Mouse (Mus musculus) heart, embryonic 14.5 days (tissue): Measurements from ENCODE around the gene Top2a. TPM values are rescaled to one million over a fixed set of nuclear protein-coding genes. Genes with fewer than 3 reads are reported as not detected.

ENCODE experiments used
- ATAC-seq: fragments of 200-750 bp; cut with Nextera tagmentation; 2 replicates; pipeline ENCODE4 v1.8.0; 2017; ENCODE audit warnings: low read depth, moderate TSS enrichment; ENCODE audit not compliant: insufficient number of reproducible peaks, insufficient read depth, low FRiP score
- H3K27ac ChIP-seq, 2 experiments: fragments of 200-500 bp in 1 of 2; fragments of 300-500 bp in 1 of 2; sonication (generic) in 1 of 2; replicated peaks in 1 of 2; 2 replicates each; pipeline ENCODE4 v1.5.1; 2012 to 2014; ENCODE audit warnings: low read depth in 2 of 2, low read length in 2 of 2, control low read depth in 1 of 2, mild to moderate bottlenecking in 1 of 2, mixed read lengths in 1 of 2; ENCODE audit not compliant: control insufficient read depth in 1 of 2, insufficient read depth in 1 of 2
- H3K27me3 ChIP-seq: fragments of 300-500 bp; sonication (generic); 2 replicates; pipeline ENCODE4 v1.6.1; 2014; ENCODE audit warnings: mild to moderate bottlenecking, low read length, control low read depth; ENCODE audit not compliant: control insufficient read depth, insufficient read depth
- H3K36me3 ChIP-seq: fragments of 300-500 bp; sonication (generic); 2 replicates; pipeline ENCODE4 v1.6.1; 2014; ENCODE audit warnings: mild to moderate bottlenecking, control low read depth, low read length, mixed read lengths; ENCODE audit not compliant: control insufficient read depth, insufficient read depth
- H3K4me1 ChIP-seq, 2 experiments: fragments of 200-500 bp in 1 of 2; fragments of 300-500 bp in 1 of 2; sonication (generic) in 1 of 2; 2 replicates each; pipeline ENCODE4 v1.6.1; 2012 to 2014; ENCODE audit warnings: low read length in 2 of 2, control low read depth in 1 of 2, mixed read lengths in 1 of 2; ENCODE audit not compliant: control insufficient read depth in 2 of 2, insufficient read depth in 2 of 2
- H3K4me2 ChIP-seq: fragments of 300-500 bp; sonication (generic); 2 replicates; pipeline ENCODE4 v1.6.1; 2014; ENCODE audit warnings: mild to moderate bottlenecking, low read length
- H3K4me3 ChIP-seq, 2 experiments: fragments of 200-500 bp in 1 of 2; fragments of 300-500 bp in 1 of 2; sonication (generic) in 1 of 2; 2 replicates each; pipeline ENCODE4 v1.5.1; 2012 to 2014; ENCODE audit warnings: low read length in 2 of 2, mild to moderate bottlenecking in 2 of 2, control low read depth in 1 of 2, low read depth in 1 of 2, moderate library complexity in 1 of 2; ENCODE audit not compliant: control insufficient read depth in 1 of 2, insufficient read depth in 1 of 2
- H3K9ac ChIP-seq: fragments of 300-500 bp; sonication (generic); 2 replicates; pipeline ENCODE4 v1.6.1; 2014; ENCODE audit warnings: mild to moderate bottlenecking, low read length
- H3K9me3 ChIP-seq: fragments of 300-500 bp; sonication (generic); 2 replicates; pipeline ENCODE4 v1.6.1; 2016; ENCODE audit warnings: low read length, control low read depth; ENCODE audit not compliant: control insufficient read depth
- WGBS: fragments of 180-500 bp; shearing (Covaris S2); extraction: QIAGEN DNeasy Blood & Tissue Kit; methylation state at CpG from one replicate; pipeline ENCODE4 v1.1.7; 2014; 5-methylcytosine and 5-hydroxymethylcytosine counted together
- polyA plus RNA-seq: library from polyadenylated mRNA; unstranded; fragments of >200 nt; fragmentation: Nextera tagmentation; extraction: Ambion mirVana; gene quantifications from 2 replicates; pipeline ENCODE4 v1.2.1, GENCODE M21; 2014

Gene Top2a
- polyA plus RNA-seq, 1 experiment from 2014 or later: 174 TPM

DNA sequence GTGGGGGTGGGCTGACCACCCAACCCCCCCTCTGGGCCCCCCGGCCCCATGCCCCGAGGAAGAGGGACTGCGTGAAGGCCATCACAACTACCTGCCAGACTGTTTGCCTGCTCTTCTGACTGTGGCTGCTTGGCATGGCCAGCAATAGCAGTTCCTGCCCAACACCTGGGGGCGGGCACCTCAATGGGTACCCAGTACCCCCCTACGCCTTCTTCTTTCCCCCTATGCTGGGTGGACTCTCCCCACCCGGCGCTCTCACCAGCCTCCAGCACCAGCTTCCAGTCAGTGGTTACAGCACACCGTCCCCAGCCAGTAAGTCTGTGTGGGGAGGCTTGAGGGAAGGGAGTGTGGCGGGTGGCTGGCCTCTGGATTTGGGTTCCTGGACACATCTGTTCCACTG lies 73.5 kb downstream of the Top2a start:
- WGBS: 77% methylated on average over 9 of the region's 9 CpGs
- Histone ChIP-seq H3K27me3 (no peaks in the 10 kb centered on the region), H3K4me1 (peaks cover 71 to 92% of the 10 kb centered on the region in 2 experiments), H3K27ac (peak overlapping the region; percentile 90 to 93), H3K4me3 (no peak overlapping the region), H3K9ac (peak overlapping the region; percentile 66), H3K4me2 (no peak overlapping the region), H3K36me3 (peaks cover 24% of the 10 kb centered on the region), H3K9me3 (no peaks in the 10 kb centered on the region)
- no peak for ATAC-seq

DNA sequence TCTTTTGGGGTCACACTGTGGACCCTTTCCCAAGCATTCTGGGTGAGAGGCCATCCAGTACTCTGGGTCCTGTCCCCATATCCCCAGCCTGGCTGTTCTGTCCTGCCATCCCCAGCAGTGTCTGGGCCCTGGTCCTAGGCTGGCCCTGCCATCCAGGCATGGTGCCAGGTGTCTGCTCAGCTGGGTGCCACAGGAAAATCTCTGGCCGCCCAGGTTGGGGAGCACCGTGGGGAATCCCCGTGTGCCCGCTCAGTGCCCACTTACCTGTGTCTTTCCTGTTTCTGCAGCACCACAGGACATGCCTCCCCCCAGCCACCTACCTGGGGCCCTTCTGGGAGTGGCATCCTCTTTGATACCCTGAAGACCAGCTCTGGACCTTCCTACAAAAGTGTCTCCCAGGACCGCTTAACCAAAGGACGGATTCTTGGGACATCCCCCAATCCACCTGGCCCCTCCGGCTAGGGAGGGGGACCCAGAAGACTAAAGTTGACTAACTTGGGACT lies 74.0 kb downstream of the Top2a start:
- no peak for ATAC-seq
- H3K36me3 ChIP-seq: peaks cover 24% of the 10 kb centered on the region
- H3K9me3 ChIP-seq: no peaks in the 10 kb centered on the region
- peak overlapping the region; percentile 66 for H3K9ac ChIP-seq
- no peak overlapping the region for H3K4me3 ChIP-seq
- H3K27me3 ChIP-seq: no peaks in the 10 kb centered on the region
- H3K4me1 ChIP-seq: peaks cover 72 to 92% of the 10 kb centered on the region in 2 experiments
- H3K4me2 ChIP-seq: no peak overlapping the region
- H3K27ac ChIP-seq: peak overlapping the region in 1 of 2 experiments; percentile 93; a peak in 1 of 4 replicates
- WGBS: 79% methylated on average over 7 of the region's 7 CpGs

DNA sequence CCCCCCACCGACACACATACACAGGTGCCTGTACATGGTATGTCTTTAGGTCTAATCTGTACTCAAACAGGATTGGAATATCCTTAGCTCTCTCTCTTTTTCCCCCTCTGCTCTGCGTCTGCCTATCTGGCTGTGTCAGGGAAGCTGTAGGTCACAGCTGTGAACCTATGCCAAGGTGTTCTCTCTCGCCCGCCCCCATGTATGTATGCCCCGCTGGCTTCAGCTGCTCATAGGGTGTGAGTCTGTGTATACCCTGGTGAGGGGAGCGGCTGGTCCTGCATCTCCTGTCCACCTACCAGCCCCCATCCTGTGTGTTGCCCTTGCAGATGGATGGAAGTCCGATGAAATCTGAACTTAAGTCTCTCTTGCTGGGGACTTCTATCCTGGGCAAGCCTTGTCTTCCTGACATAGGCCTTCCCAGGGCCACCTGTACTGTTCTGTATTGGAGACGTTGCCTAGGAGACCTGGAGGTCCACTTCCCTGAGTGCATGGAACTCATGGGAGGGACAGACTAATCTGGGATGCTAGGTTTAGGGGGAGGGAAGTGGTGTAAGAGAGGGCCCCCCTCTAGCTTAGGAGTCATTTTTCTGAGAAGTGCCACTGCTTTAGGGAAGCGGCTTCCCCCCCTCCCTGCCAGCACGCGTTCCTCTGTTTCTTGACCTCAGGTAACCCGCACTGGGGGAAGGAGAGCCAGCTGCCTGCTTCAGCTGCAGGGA lies 74.6 kb downstream of the Top2a start:
- WGBS: 70% methylated on average over 11 of the region's 12 CpGs
- H3K9me3 ChIP-seq: no peaks in the 10 kb centered on the region
- no peak overlapping the region for H3K4me2 ChIP-seq
- ATAC-seq: no peak
- no peak overlapping the region for H3K4me3 ChIP-seq
- H3K27me3 ChIP-seq: no peaks in the 10 kb centered on the region
- peak overlapping the region; percentile 66 for H3K9ac ChIP-seq
- peaks cover 72 to 92% of the 10 kb centered on the region in 2 experiments for H3K4me1 ChIP-seq
- peaks cover 24% of the 10 kb centered on the region for H3K36me3 ChIP-seq
- 0 out of 4 replicates have a peak overlapping the region, but pooled peaks of 1 of the 2 experiments have one; percentile 11 for H3K27ac ChIP-seq

DNA sequence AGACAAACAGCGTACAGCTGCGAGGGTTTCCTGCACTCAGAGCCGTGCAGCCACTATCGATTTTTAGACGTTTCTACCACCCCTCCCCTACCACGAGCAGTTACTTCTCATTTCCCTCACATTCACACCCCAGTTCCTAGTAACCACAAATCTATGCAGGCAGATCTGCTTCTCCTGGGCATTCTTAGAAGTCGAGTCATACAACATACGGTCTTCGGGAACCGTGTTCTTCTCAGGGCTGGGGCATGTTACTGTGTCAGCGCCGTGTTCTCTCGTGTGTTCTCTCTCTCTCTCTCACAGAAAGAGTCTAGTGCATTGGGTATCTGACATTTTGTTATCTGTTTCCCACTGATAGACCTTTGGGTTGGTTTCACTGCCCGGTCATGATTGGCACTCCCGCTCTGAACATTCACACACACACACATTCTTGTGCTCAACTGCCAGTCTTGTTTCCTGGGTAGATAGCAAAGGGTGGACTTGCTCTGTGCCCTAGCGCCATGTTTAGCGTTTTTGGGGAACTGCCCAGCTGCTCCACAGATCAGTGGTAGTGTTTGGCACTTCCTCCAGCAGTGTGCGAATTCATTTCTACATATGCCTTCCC lies 75.9 kb downstream of the Top2a start:
- Histone ChIP-seq H3K9ac (no peak overlapping the region), H3K4me2 (peak overlapping the region; percentile 20; the same call in 1 of the 2 replicates)

DNA sequence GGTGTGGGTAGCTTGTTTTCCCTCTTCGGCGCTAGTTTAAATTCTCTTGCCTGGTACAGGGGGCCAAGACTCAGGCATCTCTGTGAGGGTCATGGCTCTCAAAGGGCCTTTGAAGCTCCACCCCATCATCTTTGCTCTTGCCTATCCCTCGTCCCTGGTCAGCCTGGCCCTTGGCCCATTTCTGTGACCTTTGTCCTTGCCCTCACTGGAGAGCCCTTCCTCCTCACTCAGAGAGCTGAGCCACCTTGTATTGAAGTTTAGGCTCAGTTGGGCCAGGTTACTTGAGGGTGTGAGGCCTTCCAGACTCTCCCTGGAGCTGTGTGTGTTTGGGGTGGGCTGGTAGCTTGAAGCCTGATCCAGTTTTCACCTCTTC lies 78.4 kb downstream of the Top2a start:
- peak overlapping the region; percentile 44; the same call in 1 of the 2 replicates for H3K9ac ChIP-seq
- 64% methylated on average over 3 of the region's 3 CpGs for WGBS
- ATAC-seq: no peak

More for the DNA sequence above, 75.9 kb downstream of the Top2a start:
- Histone ChIP-seq H3K27me3 (no peaks in the 10 kb centered on the region), H3K4me3 (no peak overlapping the region), H3K9me3 (no peaks in the 10 kb centered on the region), H3K4me1 (peaks cover 76 to 92% of the 10 kb centered on the region in 2 experiments), H3K36me3 (peaks cover 24% of the 10 kb centered on the region), H3K27ac (peak overlapping the region; percentile 62 to 63)
- 50% methylated on average over 18 of the region's 18 CpGs for WGBS
- ATAC-seq: no peak

DNA sequence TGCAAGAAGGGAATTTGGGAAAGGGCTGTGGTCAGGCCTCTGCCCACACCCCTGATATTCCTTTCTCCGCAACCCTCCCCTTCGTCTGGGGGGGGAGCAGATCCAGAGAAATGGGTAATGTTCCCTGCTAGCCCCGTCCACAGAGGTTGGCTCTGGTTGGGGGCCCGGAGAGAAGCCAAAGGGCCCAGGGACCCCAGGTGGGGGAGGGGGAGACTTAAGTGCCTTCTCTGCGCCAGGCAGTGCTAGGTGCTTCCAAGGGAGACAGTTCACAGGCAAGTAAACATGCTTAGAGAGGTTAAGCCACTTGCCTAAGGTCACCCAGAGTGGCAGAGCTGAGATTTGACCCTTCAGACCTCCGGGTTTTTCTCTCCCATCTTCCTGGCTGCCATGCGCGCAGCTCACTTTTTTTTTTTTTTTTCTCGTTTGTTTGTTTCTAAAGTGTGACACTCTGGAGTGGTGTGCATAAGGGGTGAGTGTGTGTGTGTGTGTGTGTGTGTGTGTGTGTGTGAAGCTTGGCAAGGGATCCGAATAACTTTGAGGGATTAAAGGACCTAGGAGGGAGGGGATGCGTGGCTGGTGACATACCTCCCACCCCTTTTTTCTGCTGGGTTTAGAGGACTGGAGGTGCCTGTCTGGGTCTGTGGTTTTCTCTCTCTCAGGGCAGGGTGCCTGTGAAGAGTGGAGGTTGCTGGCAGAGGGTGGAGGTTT lies 78.9 kb downstream of the Top2a start:
- ATAC-seq: no peak
- 42% methylated on average over 11 of the region's 11 CpGs for WGBS
- Histone ChIP-seq H3K4me2 (peak overlapping the region; percentile 72), H3K9me3 (no peaks in the 10 kb centered on the region), H3K4me1 (peaks cover 84 to 92% of the 10 kb centered on the region in 2 experiments), H3K36me3 (peaks cover 5% of the 10 kb centered on the region), H3K27ac (peak overlapping the region; percentile 1 to 100; a peak in 3 of 4 replicates), H3K9ac (peak overlapping the region; percentile 95), H3K27me3 (no peaks in the 10 kb centered on the region), H3K4me3 (no peak overlapping the region)

More for the DNA sequence above, 78.4 kb downstream of the Top2a start:
- Histone ChIP-seq H3K9me3 (no peaks in the 10 kb centered on the region), H3K27ac (peak overlapping the region; percentile 1 to 100; a peak in 3 of 4 replicates), H3K27me3 (no peaks in the 10 kb centered on the region), H3K4me1 (peaks cover 81 to 92% of the 10 kb centered on the region in 2 experiments), H3K4me2 (no peak overlapping the region; the same call in 1 of the 2 replicates), H3K4me3 (no peak overlapping the region), H3K36me3 (peaks cover 11% of the 10 kb centered on the region)

DNA sequence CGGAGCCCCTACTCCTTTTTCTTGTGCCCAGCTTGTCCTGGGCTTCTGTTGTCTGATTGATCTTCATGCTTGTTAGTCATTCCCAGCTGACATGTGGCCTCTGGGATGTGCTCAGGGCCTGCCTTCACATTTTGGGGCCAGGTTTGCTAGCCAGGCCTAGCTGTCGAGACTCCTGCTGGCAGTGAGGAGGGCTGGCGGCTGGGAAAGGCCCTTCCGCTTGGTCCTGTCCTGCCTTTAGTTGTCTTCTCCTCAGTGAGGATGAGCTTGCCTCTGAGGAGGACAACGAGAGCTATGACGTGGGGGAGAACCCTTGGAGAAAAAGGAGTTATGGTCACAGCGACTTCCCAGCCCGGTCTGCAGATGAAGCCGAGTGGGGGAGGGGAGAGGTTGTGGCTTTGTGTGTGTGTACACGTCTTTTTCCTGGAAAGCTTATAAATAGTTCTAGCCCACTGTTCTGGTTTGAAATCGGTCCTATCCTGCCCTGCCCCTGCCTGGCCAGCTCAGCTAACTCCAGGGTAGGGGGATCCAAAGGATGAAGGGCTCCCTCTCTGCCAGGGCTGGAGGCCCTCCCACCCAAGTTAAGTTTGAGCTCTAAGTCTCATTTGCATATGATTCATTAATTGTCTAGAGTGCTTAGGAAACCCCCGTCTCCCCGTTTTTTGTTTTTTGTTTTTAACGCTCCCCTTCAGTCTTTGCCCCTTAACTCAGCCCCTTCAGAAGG lies 80.1 kb downstream of the Top2a start:
- peak overlapping the region; percentile 100 for H3K27ac ChIP-seq
- peak overlapping the region; percentile 72 for H3K4me2 ChIP-seq
- H3K9ac ChIP-seq: peak overlapping the region; percentile 95
- 31% methylated on average over 14 of the region's 14 CpGs for WGBS
- peaks cover 2% of the 10 kb centered on the region; the same call in 1 of the 2 replicates for H3K36me3 ChIP-seq
- H3K9me3 ChIP-seq: no peaks in the 10 kb centered on the region
- H3K4me3 ChIP-seq: no peak overlapping the region
- no peak for ATAC-seq
- no peaks in the 10 kb centered on the region for H3K27me3 ChIP-seq
- peaks cover 89 to 93% of the 10 kb centered on the region in 2 experiments for H3K4me1 ChIP-seq
